Mouse (Mus musculus) stomach, embryonic 14.5 days (tissue): Measurements from ENCODE around the gene 2810459M11Rik. TPM values are rescaled to one million over a fixed set of nuclear protein-coding genes. Genes with fewer than 3 reads are reported as not detected.
A peak's percentile ranks its signal among the peaks of the same experiment; 100 is the strongest.

Experiments
- ATAC-seq: fragments of 200-750 bp; cut with Nextera tagmentation; 2 replicates; pipeline ENCODE4 v1.8.0; 2017; ENCODE audit warnings: low read depth, moderate TSS enrichment; ENCODE audit not compliant: insufficient number of reproducible peaks, insufficient read depth, low FRiP score
- H3K27ac ChIP-seq: fragments of 300-500 bp; sonication (generic); 2 replicates; pipeline ENCODE4 v1.5.1; 2014; ENCODE audit warnings: mild to moderate bottlenecking, low read length, moderate library complexity, mixed read lengths
- H3K27me3 ChIP-seq: fragments of 300-500 bp; sonication (generic); 2 replicates; pipeline ENCODE4 v1.6.1; 2014; ENCODE audit warnings: low read length, control low read depth, mixed read lengths; ENCODE audit not compliant: control insufficient read depth, insufficient read depth
- H3K36me3 ChIP-seq: fragments of 300-500 bp; sonication (generic); 2 replicates; pipeline ENCODE4 v1.6.1; 2014; ENCODE audit warnings: mild to moderate bottlenecking, control low read depth, low read length, moderate library complexity, mixed read lengths; ENCODE audit not compliant: control insufficient read depth, insufficient read depth
- H3K4me1 ChIP-seq: fragments of 300-500 bp; sonication (generic); 2 replicates; pipeline ENCODE4 v1.6.1; 2014; ENCODE audit warnings: low read length, control low read depth, mixed read lengths; ENCODE audit not compliant: control insufficient read depth, insufficient read depth
- H3K4me2 ChIP-seq: fragments of 300-500 bp; sonication (generic); replicated peaks from 2 replicates; pipeline ENCODE4 v1.6.1; 2014; ENCODE audit warnings: low read depth, low read length, control low read depth
- H3K4me3 ChIP-seq: fragments of 300-500 bp; sonication (generic); 2 replicates; pipeline ENCODE4 v1.5.1; 2014; ENCODE audit warnings: low read depth, low read length, control low read depth
- H3K9ac ChIP-seq: fragments of 300-500 bp; sonication (generic); replicated peaks from 2 replicates; pipeline ENCODE4 v1.6.1; 2014; ENCODE audit warnings: low read depth, mild to moderate bottlenecking, control low read depth, low read length, moderate library complexity, mixed read lengths
- H3K9me3 ChIP-seq: fragments of 300-500 bp; sonication (generic); 2 replicates; pipeline ENCODE4 v1.6.1; 2016; ENCODE audit warnings: low read depth, low read length, control low read depth; ENCODE audit not compliant: control insufficient read depth
- WGBS: fragments of 180-500 bp; shearing (Covaris S2); extraction: QIAGEN DNeasy Blood & Tissue Kit; methylation state at CpG from one replicate; pipeline ENCODE4 v1.1.7; 2014; 5-methylcytosine and 5-hydroxymethylcytosine counted together
- polyA plus RNA-seq: library from polyadenylated mRNA; unstranded; fragments of >200 nt; fragmentation: Nextera tagmentation; extraction: Ambion mirVana; gene quantifications from 2 replicates; pipeline ENCODE4 v1.2.1, GENCODE M21; 2014

2810459M11Rik gene
- polyA plus RNA-seq, 1 experiment from 2014 or later: 2.9 TPM

GRCm38 (mm10) chr1:86016516-86016915 is 29.1 kb upstream of the 2810459M11Rik start, which contains the start of gene Spata3:
Gene Spata3, plus strand, starts transcription at chr1:86016816.
- no peak for ATAC-seq
- H3K9me3 ChIP-seq: no peaks in the 10 kb centered on the region
- no peak within 1 kb of the TSS for H3K4me3 ChIP-seq
- no peak within 1 kb of the TSS for H3K27ac ChIP-seq
- H3K36me3 ChIP-seq: no peaks in the 10 kb centered on the region
- 93% methylated on average over 8 of the region's 8 CpGs for WGBS
- no peak within 1 kb of the TSS for H3K4me2 ChIP-seq
- H3K9ac ChIP-seq: no peak within 1 kb of the TSS
- no peaks in the 10 kb centered on the region for H3K4me1 ChIP-seq
- peaks cover 5% of the 10 kb centered on the region for H3K27me3 ChIP-seq

- Histone ChIP-seq H3K4me1 (no peaks in the 10 kb centered on the region), H3K4me2 (peak overlapping the region; percentile 95), H3K9ac (peak overlapping the region; percentile 21; the same call in 1 of the 2 replicates), H3K9me3 (no peaks in the 10 kb centered on the region), H3K27me3 (peaks cover 5% of the 10 kb centered on the region), H3K36me3 (no peaks in the 10 kb centered on the region), H3K27ac (no peak overlapping the region), H3K4me3 (peak overlapping the region; percentile 44)
- peak; percentile 63 for ATAC-seq
- WGBS: 3% methylated on average over 60 of the region's 60 CpGs
Observed at GRCm38 (mm10) chr1:86018235-86019055, 27.2 kb upstream of the 2810459M11Rik start.

GRCm38 (mm10) chr1:86021365-86021989 is 24.2 kb upstream of the 2810459M11Rik start:
- Histone ChIP-seq H3K9ac (no peak overlapping the region), H3K27ac (no peak overlapping the region), H3K36me3 (no peaks in the 10 kb centered on the region), H3K4me3 (no peak overlapping the region), H3K27me3 (peaks cover 5% of the 10 kb centered on the region), H3K4me1 (no peaks in the 10 kb centered on the region), H3K4me2 (no peak overlapping the region), H3K9me3 (no peaks in the 10 kb centered on the region)
- ATAC-seq: no peak
- WGBS: 69% methylated on average over 11 of the region's 11 CpGs

- Histone ChIP-seq H3K27me3 (no peaks in the 10 kb centered on the region), H3K4me1 (no peaks in the 10 kb centered on the region), H3K4me2 (no peak overlapping the region), H3K9ac (no peak overlapping the region), H3K4me3 (no peak overlapping the region), H3K27ac (no peak overlapping the region), H3K36me3 (no peaks in the 10 kb centered on the region), H3K9me3 (no peaks in the 10 kb centered on the region)
- ATAC-seq: no peak
- WGBS: 14% methylated on average over 11 of the region's 11 CpGs
Observed at GRCm38 (mm10) chr1:86032273-86032987, 13.2 kb upstream of the 2810459M11Rik start.

- H3K36me3 ChIP-seq: no peaks in the 10 kb centered on the region
- no peak overlapping the region for H3K27ac ChIP-seq
- 50% methylated on average over 3 of the region's 3 CpGs for WGBS
- H3K4me1 ChIP-seq: no peaks in the 10 kb centered on the region
- no peak overlapping the region for H3K4me3 ChIP-seq
- ATAC-seq: peak; percentile 53; the same call in 1 of the 2 replicates
- H3K9ac ChIP-seq: no peak overlapping the region
- no peak overlapping the region for H3K4me2 ChIP-seq
- H3K9me3 ChIP-seq: no peaks in the 10 kb centered on the region
- 0 out of 2 replicates have a peak, but pooled peaks cover 2% of the 10 kb centered on the region for H3K27me3 ChIP-seq
Observed at GRCm38 (mm10) chr1:86038191-86038951, 7.3 kb upstream of the 2810459M11Rik start.

GRCm38 (mm10) chr1:86040131-86040530 is 5.5 kb upstream of the 2810459M11Rik start:
- Histone ChIP-seq H3K36me3 (no peaks in the 10 kb centered on the region), H3K4me1 (no peaks in the 10 kb centered on the region), H3K27me3 (peaks cover 9% of the 10 kb centered on the region; the same call in 1 of the 2 replicates), H3K27ac (no peak overlapping the region), H3K4me2 (no peak overlapping the region), H3K9me3 (no peaks in the 10 kb centered on the region), H3K4me3 (no peak overlapping the region), H3K9ac (no peak overlapping the region)
- no peak for ATAC-seq
- 52% methylated on average over 4 of the region's 4 CpGs for WGBS

- 97% methylated on average over 3 of the region's 3 CpGs for WGBS
- no peak overlapping the region for H3K4me2 ChIP-seq
- no peaks in the 10 kb centered on the region for H3K9me3 ChIP-seq
- peaks cover 10% of the 10 kb centered on the region; the same call in 1 of the 2 replicates for H3K27me3 ChIP-seq
- H3K36me3 ChIP-seq: no peaks in the 10 kb centered on the region
- H3K4me3 ChIP-seq: no peak overlapping the region
- ATAC-seq: no peak
- no peak overlapping the region for H3K9ac ChIP-seq
- no peak overlapping the region for H3K27ac ChIP-seq
- no peaks in the 10 kb centered on the region for H3K4me1 ChIP-seq
Observed at GRCm38 (mm10) chr1:86040817-86041216, 4.8 kb upstream of the 2810459M11Rik start.
